Mouse (Mus musculus) urinary bladder, postnatal 14 days (tissue): ENCODE results near the gene A430033K04Rik.

Source experiments
- DNase-seq: peaks from one replicate; pipeline ENCODE4 v3.0.0; 2021; ENCODE audit warnings: low spot score

The A430033K04Rik gene

DNA sequence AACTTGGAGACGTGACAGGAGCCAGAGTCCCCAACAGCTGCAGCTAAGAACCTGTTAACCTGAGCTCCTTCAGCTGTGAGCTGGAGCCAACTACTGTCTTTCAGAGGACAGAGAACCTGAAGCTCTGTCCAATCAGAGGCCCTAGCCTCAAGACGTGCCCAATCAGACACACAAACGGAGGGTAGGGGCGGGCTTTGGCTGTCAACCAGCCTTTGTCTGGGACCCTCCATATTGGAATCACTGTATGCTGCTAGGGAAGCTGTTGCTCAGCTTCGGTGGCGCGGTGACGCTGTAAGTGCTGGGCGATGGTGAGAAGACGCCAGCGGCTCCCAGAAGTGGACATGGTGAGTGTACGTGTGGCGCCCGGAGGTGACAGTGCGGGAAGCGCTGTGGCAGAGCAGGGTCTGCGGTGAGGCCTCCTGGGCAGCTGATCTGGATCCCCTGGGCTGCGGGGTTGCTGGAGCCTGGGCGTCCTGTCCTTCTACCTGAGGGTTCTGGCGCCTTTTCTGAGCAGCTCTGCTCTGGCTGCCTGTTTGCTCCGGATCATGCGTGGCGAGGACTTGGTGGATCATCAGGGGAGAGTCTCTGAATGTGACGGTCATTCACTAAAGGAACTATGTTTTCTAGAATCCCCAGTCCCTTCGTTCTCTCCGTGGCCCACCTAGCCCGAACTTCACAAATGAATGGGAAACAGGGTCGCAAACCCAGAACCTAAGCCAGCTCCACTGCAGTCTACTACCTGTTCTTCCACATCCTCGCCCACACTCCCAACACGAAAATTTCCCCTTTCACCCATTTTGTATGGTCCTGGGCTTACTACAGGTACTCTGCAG lies at the start of gene A430033K04Rik:
A430033K04Rik (plus strand) TSS at position 215 of the 833 bp plus-strand sequence.
- DNase-seq = peak; percentile 92

DNA sequence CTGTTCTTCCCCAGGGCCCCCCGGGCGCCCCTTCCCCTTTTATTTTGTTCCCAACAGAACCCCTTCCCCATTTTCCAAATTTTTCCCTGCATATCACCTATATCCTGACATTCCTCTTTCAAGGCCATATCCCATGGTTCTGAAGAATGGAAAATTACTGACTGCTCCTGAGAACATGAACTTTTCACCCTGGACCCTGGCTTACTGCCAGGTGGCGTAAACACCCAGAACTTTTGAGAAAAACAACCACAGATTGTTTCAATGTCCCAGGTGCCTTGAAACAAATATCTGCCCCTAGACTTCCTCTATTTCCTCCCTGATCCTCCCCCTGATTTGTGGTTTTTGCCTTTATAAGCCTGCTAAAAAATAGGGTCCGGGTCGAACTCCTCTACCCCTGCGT lies 35.3 kb upstream of the A430033K04Rik start:
- no peak for DNase-seq

DNA sequence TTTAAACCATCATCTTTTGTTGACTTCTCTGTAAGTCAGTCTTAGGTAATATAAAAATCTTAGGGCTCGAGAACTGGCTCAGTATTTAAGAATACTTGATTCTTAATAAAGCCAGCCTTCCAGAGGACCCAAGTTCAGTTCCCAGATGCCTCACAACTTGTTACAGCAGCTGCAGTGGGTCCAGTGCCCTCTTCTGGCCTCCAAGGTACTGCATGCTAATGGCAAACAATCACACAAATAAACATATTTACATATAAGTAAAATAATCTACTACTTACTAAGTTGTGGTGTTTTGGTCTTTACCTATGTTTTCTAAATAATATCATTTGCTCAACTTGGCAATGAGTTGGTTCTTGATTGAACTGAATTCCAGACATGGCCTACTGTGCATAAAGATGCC lies 4.3 kb upstream of the A430033K04Rik start:
- no peak for DNase-seq

DNA sequence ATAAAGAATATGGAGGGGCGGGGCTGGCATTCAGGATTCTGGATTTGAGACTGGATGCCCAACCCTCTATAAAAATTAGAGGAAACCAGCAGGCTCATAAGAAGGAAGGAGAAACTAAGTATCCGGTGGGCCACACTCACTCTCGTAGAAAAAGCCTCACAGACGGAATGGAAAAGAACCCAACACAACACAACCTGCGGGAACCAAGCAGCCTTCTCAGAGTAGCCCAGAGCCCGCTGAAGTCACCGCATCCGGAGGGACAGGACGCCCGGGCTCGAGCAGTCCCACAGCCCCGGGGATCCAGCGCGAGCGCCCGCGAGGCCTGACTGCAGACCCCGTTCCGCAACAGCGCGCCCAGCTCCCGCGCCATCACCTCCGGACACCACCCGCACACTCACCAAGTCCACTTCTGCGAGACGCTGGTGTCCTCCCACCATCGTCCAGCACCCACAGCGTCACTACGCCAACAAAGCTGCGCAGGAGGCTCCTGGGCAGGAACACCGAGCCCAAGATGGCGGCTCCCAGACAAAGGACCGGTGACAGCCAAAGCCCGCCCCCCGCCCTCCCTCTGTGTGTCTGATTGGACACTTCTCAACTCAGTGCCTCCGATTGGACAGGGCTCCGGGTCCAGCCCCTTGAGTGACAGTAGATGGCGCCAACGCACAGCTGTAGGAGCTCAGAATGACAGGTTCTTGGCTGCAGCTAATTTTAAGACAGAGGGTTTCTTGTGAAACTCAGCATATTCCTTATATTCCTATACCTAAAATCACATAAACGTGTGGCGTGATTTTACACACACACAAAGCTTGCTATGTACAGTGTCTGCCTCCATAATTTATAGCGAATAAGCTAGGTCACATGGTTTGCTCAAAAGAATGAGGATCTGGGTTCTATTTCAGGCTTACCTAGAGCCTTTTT lies 3.2 kb upstream of the A430033K04Rik start, which contains the start of gene Zfp68:
Zfp68 (minus strand) TSS at position 551 of the 918 bp plus-strand sequence.
- DNase-seq = peak; percentile 94

DNA sequence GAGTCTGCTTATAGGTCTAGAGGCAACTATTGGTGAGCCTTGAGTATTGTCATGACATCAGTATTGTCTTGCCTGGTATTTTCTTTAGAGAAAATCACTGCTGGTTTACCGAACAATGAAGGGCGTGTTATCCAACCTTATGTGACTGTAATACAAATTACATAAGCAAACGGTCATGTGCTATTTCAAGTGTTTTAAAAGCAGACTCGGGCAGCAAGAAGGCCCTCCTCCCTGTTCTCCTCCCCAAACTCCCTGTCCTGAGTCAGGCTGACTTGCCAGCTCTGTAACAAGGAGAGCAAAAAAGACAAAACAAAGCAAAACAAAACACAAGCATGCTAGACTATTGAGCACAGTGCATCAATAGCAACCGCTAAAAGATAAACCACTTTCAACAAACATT lies 1.8 kb upstream of the A430033K04Rik start:
- no peak for DNase-seq

DNA sequence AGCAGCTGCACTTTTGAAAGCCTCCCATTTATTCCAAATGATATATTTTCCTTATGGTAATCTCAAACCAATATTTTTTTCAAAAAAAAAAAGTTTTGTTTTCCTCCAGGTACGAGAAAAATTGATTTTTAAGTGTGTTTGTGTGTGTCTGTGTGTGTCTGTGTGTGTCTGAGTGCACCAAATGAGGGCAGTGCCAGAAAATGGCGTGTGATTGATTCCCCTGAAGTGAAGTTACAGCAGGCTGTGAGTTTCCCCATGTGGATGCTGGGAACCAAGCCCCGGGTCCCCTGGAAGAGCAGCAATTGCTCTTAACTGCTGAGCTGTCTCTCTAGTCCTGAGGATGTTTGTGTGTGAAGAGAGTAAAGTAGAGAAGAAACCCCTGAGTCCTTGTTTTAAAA lies 818 bp downstream of the A430033K04Rik start:
- no peak for DNase-seq

DNA sequence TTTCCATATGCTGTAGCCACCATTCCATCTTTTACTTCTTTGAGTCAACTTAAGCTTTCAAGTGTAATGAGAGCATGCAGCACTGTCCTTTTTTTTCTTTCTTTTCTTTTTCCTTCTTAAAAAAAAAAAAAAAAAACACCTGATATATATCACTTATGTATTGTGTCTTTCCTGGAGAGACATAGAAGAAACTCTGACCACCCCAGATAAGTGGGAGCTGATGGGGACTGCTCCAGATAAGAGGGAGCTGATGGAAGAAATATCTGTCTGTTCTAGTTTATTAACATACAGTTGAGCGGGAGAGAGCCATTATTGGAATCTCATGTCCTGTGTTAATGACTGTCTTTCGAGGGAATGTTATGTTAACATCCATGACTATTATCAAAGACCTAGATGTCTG lies 13.8 kb downstream of the A430033K04Rik start:
- DNase-seq = no peak

DNA sequence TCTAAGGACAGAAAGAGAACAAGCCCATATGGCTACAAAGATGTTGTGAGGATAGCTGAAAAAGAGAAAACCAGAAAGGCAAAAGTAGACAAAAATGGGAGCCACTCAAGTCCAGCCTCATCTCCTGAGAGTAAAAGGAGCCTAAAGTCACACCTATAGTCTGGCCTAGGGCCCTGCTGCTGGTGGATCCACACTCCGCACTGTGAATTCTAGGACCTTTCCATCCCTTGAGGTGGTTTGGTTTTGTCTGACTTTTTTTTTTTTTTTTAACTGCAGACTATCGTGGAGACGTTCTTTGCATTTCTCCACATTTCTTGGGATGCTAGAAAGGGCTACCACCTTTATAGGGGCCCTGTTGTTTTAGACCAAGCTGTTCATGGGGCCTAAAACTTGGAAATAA lies 18.4 kb downstream of the A430033K04Rik start:
- no peak for DNase-seq

DNA sequence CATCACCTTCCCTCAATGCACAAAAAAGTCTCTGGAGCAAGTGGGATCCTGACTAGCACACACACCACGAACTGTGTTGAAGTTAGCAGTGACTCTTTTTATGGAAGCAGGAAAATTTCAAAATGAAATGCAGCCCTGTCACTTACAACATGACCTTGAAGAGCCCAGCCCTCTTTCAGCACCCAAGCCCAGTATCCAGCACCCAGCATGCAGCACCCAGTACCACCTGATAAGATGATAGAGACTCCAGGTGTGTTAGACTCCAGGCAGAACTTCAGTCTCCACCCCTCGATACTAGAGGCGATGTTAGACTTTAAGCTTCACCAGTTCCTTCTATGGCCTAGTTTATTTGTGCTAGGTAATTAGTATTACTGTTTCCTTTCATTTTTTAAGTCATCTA lies 19.1 kb downstream of the A430033K04Rik start:
- DNase-seq = no peak

DNA sequence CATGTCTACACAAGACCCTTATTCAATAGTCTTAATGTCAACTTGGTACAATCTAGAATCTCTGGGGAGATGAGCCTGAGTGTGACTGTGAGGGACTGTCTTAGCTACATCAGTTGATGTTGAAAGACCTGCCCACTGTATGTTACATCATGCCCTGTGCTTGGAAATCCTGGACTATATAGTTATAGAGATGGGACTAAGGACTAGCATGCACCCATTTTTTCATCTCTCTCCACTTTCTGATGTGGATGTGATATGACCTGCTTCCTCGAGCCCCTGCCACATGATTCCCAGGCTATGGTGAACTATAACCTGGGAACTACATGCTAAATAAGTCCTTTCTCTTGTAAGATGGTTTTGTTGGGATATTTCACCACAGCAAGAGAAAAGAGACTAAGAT lies 30.3 kb downstream of the A430033K04Rik start:
- no peak for DNase-seq

DNA sequence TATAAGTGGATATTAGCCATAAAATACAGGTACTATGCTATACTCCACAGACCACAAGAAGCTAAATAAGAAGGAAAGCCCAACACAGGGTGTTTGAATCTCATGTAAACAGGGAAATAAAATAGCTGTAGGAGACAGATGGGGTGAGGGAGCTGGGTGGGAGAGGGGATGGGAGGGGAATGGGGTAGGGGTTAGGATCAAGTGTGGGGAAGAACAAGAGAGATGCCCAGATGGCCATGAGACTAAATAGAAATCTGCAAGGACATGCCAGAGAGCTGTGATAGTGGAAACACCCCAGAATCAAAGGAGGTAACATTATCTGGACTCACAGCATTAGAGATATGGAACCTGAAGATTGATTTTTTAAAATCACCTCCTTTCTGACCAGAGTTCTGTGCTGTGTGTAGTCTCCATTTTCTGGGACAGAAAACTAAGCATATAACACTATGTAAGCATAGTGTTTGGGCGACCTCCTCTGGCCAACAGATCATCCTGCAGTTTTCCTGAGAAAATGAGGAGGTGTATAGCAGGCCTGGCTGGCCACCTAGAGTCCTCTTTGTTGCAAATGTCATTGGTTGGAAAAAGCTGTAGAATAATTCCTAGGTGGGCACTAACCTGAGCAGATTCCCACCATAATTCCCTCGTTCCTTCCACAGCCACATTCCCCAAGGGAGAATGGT lies 34.0 kb downstream of the A430033K04Rik start:
- peak; percentile 51 for DNase-seq

DNA sequence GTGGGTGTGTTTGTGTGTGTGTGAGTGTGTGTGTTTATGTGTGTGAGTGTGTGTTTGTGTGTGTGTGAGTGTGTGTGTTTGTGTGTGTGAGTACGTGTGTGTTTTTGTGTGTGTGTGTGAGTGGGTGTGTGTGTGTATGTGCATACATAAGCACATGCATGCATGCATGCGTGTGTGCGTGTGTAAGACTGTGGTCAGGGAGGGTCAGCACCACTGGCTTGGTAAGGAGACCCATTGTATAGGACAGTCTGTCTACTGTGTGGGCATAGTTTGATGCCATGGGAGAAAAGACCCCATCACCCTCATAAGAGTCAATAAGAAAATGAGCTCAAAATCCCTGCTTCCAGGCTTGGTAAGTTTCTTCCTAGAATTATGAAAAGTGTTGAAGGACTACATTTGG lies 34.7 kb downstream of the A430033K04Rik start:
- DNase-seq = no peak

DNA sequence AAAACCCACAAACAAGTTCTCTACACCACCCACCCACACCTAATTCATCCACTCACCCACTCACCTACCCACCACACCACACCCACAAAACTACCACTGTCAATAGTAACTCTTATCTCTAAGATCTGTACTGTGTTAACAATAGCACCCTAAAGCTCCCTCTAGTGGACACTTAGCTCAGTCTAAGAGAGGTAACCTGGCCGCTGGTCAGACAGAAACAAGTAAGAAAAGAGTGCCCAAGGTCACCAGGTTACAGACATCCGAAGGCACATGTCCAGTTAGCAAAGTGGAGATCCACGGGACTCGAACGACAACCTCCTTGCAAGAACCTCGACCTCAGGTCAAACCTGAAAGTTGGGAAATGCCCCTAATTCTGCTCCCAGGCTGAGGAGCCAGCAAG lies 35.2 kb downstream of the A430033K04Rik start:
- DNase-seq = peak; percentile 22

DNA sequence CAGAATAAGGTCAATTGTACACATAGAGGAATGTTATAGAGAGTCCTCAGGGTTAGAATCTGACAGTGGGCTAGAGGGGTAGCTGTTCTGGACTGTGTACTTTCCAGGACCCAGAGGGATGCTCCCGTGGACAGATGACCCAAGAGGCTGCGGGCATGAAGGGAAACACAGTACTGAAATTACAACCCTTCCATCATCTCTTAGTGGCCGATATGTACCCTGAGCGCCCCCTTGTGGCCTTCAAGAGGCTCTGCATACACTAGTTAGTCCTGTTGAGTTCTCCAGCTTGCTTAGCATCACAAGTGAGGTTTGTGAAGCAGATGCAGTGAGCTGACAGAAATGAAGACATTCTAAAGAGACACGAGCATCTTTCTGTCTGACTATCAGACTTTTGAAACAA lies 36.3 kb downstream of the A430033K04Rik start:
- DNase-seq = peak; percentile 14

DNA sequence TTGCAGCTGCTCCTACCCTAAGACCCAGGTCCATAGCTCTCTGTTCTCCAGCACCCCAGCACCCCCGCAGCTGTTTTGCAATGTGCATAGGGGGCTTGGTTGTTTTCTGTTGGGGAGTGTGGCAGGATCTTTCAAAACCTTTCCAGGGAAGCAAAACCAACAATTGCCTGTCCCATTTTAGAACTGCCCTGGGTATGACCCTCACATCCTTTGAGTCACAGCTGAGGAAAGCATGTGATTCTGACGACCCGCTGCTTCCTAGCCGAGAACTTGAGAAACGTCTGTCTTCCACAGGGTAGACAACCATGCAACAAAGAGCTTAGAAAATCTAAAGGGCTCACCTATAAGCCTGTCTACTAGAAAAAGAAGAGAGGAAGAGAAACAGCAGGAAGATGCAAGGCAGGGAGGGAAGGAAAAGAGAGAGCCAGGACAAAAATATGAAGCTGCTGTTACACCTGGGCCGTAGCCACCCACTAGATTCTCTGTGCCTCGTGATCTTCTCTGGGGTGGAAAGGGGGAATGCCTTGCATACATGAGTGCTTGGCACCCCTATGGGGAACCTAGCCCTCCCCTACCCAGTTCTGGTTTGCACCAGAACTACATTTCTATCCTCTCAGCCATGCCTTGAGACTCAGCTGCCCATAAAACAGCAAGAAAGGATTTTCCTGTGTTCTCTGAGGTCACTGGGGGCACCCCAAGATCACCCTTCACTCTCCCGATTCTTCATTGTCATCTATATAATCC lies 60.5 kb downstream of the A430033K04Rik start:
- DNase-seq = no peak

DNA sequence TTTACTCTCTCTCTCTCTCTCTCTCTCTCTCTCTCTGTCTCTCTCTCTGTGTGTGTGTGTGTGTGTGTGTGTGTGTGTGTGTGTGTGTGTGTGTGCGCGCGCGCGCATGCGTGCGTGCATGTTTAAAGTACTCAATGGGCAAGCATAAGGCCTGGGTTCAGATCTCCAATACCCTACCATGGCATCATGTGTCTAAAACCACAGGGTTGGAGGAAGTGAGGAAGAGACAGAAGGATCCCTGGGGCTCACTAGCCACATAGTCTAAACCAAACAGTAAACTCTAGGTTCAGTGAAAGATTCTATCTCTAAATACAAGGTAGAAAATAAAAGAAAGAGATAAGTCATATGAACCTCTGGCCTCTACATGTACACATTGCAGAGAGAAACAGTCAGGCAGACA lies 61.2 kb downstream of the A430033K04Rik start:
- DNase-seq = no peak

DNA sequence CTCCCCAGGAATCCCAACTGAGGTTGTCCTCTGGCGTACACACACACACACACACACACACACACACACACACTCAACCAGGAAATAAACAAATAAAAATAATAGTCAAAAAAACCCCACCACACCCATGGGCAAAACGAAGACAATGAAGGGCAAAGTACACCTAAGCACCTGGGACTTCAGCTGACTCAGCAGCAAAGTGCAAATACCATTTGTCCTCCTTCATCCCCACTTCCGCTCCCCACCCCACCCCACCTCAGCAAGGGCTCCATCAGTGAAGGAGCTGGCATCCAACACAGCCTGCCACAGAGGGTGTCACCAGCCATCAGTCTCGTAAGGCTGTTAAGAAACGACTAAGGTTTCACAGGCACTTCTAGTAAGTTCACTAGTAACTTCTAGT lies 64.8 kb downstream of the A430033K04Rik start:
- no peak for DNase-seq

DNA sequence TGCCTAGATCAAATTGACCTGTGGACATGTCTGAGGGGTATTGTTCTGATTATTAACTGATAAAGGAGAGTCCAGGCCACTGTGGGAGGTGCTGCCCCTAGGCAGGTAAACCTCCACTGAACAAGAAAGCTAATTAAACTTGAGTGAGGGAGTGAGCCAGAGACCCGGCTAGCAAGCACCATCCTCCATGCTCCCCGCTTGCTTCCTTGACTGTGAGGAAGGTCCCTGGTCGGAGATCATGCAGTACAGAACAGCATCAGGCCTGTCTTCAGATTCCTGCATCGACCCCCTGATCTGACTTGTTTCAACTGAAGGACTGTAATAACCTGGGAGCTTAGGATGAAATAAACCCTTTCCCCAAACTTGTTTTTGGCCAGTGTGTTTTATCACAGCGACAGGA lies 66.6 kb downstream of the A430033K04Rik start:
- DNase-seq = no peak

DNA sequence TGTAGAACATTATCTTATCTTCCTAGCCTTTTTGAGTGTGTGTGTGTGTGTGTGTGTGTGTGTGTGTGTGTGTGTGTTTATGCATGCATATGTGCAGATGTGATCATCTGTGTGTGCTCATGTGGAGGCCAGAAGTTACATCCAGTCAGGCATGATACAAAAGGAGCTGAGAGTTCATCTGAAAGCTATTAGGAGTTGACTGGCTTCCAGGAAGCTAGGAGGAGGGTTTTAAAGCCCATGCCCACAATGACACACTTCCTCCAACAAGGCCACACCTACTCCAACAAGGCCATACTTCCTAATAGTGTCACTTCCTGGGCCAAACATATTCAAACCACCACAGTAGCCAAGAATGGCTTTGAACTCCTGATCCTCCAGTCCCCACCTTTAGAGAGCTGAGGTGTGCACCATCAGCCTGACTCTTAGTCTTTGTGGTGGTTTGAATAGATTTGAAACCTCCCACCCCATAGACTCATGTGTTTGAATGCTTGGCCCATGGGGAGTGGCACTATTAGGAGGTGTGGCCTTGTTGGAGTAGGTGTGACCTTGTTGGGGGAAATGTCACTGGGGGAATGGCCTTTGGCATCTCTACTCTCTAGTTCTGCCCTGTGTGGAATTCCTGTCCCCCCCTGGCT lies 70.4 kb downstream of the A430033K04Rik start:
- DNase-seq = no peak

DNA sequence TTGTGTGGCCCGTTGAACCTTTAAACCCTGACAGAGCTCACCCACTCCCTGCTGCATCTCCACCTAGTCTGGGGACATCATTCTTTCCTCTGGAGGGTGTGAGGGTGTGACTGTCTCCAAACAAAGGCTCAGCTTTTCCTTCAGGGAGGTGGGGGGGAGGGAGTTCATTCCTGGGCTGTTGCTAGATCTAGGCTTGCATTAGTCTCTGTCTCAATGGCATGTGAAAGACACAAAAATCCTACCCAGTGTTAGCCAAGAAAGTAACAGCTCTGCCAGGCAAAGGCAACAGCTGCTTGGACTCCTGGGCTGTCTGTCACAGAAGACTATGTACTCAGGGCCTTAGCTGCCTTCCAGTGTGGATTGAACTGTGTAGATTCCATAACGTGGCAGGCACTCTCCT lies 71.4 kb downstream of the A430033K04Rik start:
- DNase-seq = no peak

DNA sequence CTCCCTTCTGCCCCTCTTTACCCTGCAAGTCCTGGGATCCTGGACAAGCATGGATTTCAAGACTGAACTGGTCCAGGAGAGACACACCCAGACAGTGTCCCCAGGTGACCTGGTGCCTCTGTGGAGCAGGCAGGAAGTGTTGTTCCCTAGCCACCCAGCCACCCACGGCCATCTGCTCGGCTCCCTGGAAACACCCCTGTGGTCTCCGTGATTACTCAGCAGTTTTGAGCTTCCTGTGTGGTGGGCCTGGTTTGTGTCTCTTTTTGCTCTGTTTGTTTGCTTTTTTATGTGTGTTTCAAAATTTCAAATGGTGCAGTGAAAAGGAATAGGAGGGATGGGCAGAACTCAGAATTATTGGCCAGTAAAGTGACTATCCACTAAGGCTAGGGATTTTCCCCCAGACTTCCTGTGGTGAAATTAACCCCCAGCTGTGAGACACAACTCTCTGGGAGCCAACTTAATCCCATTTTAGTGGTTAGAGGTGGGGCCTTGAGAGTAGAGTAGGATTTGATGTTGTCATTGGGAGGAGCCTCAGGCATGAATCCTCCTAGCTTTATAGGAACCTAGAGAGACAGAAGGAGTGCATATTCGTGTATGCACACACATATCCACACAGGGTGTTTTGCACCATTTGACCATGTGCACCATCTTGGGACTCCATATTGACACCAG lies 72.0 kb downstream of the A430033K04Rik start:
- peak; percentile 38 for DNase-seq
